ENCODE assay signal across 7 mouse cellular contexts in genomic region chr11:4174586-4174985, GRCm38 (mm10). TPM values are rescaled to one million over a fixed set of nuclear protein-coding genes. Genes with fewer than 3 reads are reported as not detected.
DNase-seq lines count a peak whose midpoint lies in the region; ATAC-seq and TF ChIP-seq lines count a peak whose summit lies in the region.

No protein-coding gene starts in this region.

- WGBS in kidney, embryonic 16.5 days: 86% methylated on average over 5 of the region's 5 CpGs
- 64% methylated on average over 5 of the region's 5 CpGs for whole genome bisulfite sequencing in lung, adult 2 months

- no peak overlapping the region for H3K27ac ChIP-seq in kidney, embryonic 16.5 days (ENCODE audit: low read length)

- peaks cover 99% of the 10 kb centered on the region for H3K36me3 ChIP-seq in kidney, embryonic 16.5 days (ENCODE audit: insufficient read depth, low read length)

- no peak for TF ChIP-seq CTCF in lung, adult 2 months (IDR thresholded peaks at IDR 0.05; ENCODE audit: insufficient read depth, low read length)

- H3K4me2 ChIP-seq in kidney, embryonic 16.5 days (replicated peaks; ENCODE audit: low read depth, low read length): no peak overlapping the region

- no peaks in the 10 kb centered on the region for H3K9me3 ChIP-seq in kidney, embryonic 16.5 days (ENCODE audit: low read length)

- H3K9ac ChIP-seq in kidney, embryonic 16.5 days (replicated peaks; ENCODE audit: low read length): no peak overlapping the region

- no peaks in the 10 kb centered on the region for H3K4me1 ChIP-seq in kidney, embryonic 16.5 days (ENCODE audit: insufficient read depth, low read length)
- no peaks in the 10 kb centered on the region for H3K4me1 ChIP-seq in lung, adult 2 months (ENCODE audit: control insufficient read depth, insufficient read depth, low read length)

- no peak overlapping the region for H3K4me3 ChIP-seq in kidney, embryonic 16.5 days (ENCODE audit: low read length)
- H3K4me3 ChIP-seq in lung, adult 2 months (replicated peaks; ENCODE audit: extremely low read depth, low read depth, low read length): no peak overlapping the region

- TF ChIP-seq POLR2A in lung, adult 2 months (IDR thresholded peaks at IDR 0.05; ENCODE audit: borderline replicate concordance, extremely low read depth, low read depth, low read length): no peak

- DNase-seq in kidney, adult 8-10 months: peak; percentile 45 to 58
- DNase-seq in frontal cortex, postnatal 14 days (ENCODE audit: low spot score in 2 of 2): peak; percentile 40 to 74
- peak; percentile 36 for DNase-seq in kidney, postnatal 14 days
- peak; percentile 88 to 89 for DNase-seq in right cerebral cortex, postnatal 10 days (ENCODE audit: low spot score in 2 of 2)
- DNase-seq in lung, adult 2 months: no peak

- no peaks in the 10 kb centered on the region for H3K27me3 ChIP-seq in kidney, embryonic 16.5 days (ENCODE audit: insufficient read depth, low read length)

- ATAC-seq in kidney, embryonic 16.5 days (ENCODE audit: low FRiP score, low TSS enrichment): no peak
- no peak for ATAC-seq in erythroblast, adult 5-6 weeks (replicated peaks; ENCODE audit: low FRiP score, poor library complexity, severe bottlenecking)

RNA-seq across cellular contexts. Expression of gene Tbc1d10a, which starts 12.0 kb away (rescaled TPM):
- polyA plus RNA-seq in kidney, embryonic 16.5 days (2015; fragmentation: Nextera tagmentation; extraction: Ambion mirVana): 49.0 and 51.3 TPM in 2 replicates
- 1.7 and 3.5 TPM in 2 replicates for total RNA-seq in erythroblast, adult 5-6 weeks (2015; ENCODE audit: low replicate concordance)
- 0.42 and 1.4 TPM in 2 replicates for total RNA-seq in erythroblast, adult 5-6 weeks (2017; ENCODE audit: low replicate concordance)
- 72.8 and 78.3 TPM in 2 replicates for polyA plus RNA-seq in lung, adult 2 months (2012; rRNA removed)

RNA-seq across cellular contexts. Expression of gene Sf3a1, which starts 14.4 kb away (rescaled TPM):
- polyA plus RNA-seq in kidney, embryonic 16.5 days (2015; fragmentation: Nextera tagmentation; extraction: Ambion mirVana): 54.5 and 65.5 TPM in 2 replicates
- 12.7 and 19.6 TPM in 2 replicates for total RNA-seq in erythroblast, adult 5-6 weeks (2015; ENCODE audit: low replicate concordance)
- 10.8 and 18.4 TPM in 2 replicates for total RNA-seq in erythroblast, adult 5-6 weeks (2017; ENCODE audit: low replicate concordance)
- polyA plus RNA-seq in lung, adult 2 months (2012; rRNA removed): 27.0 and 28.2 TPM in 2 replicates

RNA-seq across cellular contexts. Expression of gene Ccdc157, which starts 14.5 kb away (rescaled TPM):
- polyA plus RNA-seq in kidney, embryonic 16.5 days (2015; fragmentation: Nextera tagmentation; extraction: Ambion mirVana): 9.4 and 10.7 TPM in 2 replicates
- 0.21 and 0.77 TPM in 2 replicates for total RNA-seq in erythroblast, adult 5-6 weeks (2015; ENCODE audit: low replicate concordance)
- total RNA-seq in erythroblast, adult 5-6 weeks (2017; ENCODE audit: low replicate concordance): 1.0 and 1.3 TPM in 2 replicates
- 17.6 and 19.8 TPM in 2 replicates for polyA plus RNA-seq in lung, adult 2 months (2012; rRNA removed)

RNA-seq across cellular contexts. Expression of gene Rnf215, which starts 39.6 kb away (rescaled TPM):
- polyA plus RNA-seq in kidney, embryonic 16.5 days (2015; fragmentation: Nextera tagmentation; extraction: Ambion mirVana): 28.9 and 30.0 TPM in 2 replicates
- 1.5 and 2.5 TPM in 2 replicates for total RNA-seq in erythroblast, adult 5-6 weeks (2015; ENCODE audit: low replicate concordance)
- 4.7 and 8.6 TPM in 2 replicates for total RNA-seq in erythroblast, adult 5-6 weeks (2017; ENCODE audit: low replicate concordance)
- 60.6 and 69.2 TPM in 2 replicates for polyA plus RNA-seq in lung, adult 2 months (2012; rRNA removed)

RNA-seq across cellular contexts. Expression of gene Castor1, which starts 43.4 kb away (rescaled TPM):
- 6.8 and 7.6 TPM in 2 replicates for polyA plus RNA-seq in kidney, embryonic 16.5 days (2015; fragmentation: Nextera tagmentation; extraction: Ambion mirVana)
- total RNA-seq in erythroblast, adult 5-6 weeks (2015; ENCODE audit: low replicate concordance): not detected in 2 replicates
- not detected in 2 replicates for total RNA-seq in erythroblast, adult 5-6 weeks (2017; ENCODE audit: low replicate concordance)
- 23.3 and 26.2 TPM in 2 replicates for polyA plus RNA-seq in lung, adult 2 months (2012; rRNA removed)
